Mouse (Mus musculus): ENCODE measurements around the gene Zfp286.

Zfp286 gene

GRCm38 (mm10) chr11:62710657-62711056, 78.6 kb downstream of the Zfp286 start:
- in situ Hi-C loops (cut with MboI, MseI): no loop called here

- in situ Hi-C loops (cut with MboI, MseI): no loop called here
These were observed 81.0 kb downstream of the Zfp286 start for GRCm38 (mm10) chr11:62708252-62708651.

GRCm38 (mm10) chr11:62706141-62706540, 83.1 kb downstream of the Zfp286 start:
- in situ Hi-C loops (cut with MboI, MseI): no loop called here
